Mouse (Mus musculus): ENCODE measurements around the gene Wwox. TPM values are rescaled to one million over a fixed set of nuclear protein-coding genes. Genes with fewer than 3 reads are reported as not detected.

The Wwox gene
- total and polyA plus RNA-seq, 3 experiments: 7.6 to 61.8 (median 12.2) TPM

- H3K9me3 ChIP-seq (replicated peaks; ENCODE audit: insufficient read depth, low read length): no peaks in the 10 kb centered on the region
Measured at GRCm38 (mm10) chr8:115333972-115334371, 894.5 kb downstream of the Wwox start.

GRCm38 (mm10) chr8:115336361-115336760 lies 896.9 kb downstream of the Wwox start:
- H3K9ac ChIP-seq (ENCODE audit: control insufficient read depth, low read depth, low read length, poor library complexity, severe bottlenecking): no peak overlapping the region
- no peak for TF ChIP-seq ZNF384 (IDR thresholded peaks at IDR 0.05; ENCODE audit: low read depth, low read length)
- TF ChIP-seq NRF1 (IDR thresholded peaks at IDR 0.05; ENCODE audit: insufficient read depth, low read depth, low read length, poor library complexity, severe bottlenecking): no peak
- no peak for TF ChIP-seq JUND (IDR thresholded peaks at IDR 0.05; ENCODE audit: low read depth, low read length)
- TF ChIP-seq GATA1 (IDR thresholded peaks at IDR 0.05; ENCODE audit: low read depth, low read length): no peak
- TF ChIP-seq MYC (IDR thresholded peaks at IDR 0.05; ENCODE audit: low read depth, low read length): no peak
- TF ChIP-seq USF1 (IDR thresholded peaks at IDR 0.05; ENCODE audit: low read depth, low read length): no peak
- H3K36me3 ChIP-seq (ENCODE audit: control insufficient read depth in 1 of 2, insufficient read depth in 2 of 2, low read length in 2 of 2): no peaks in the 10 kb centered on the region
- no peaks in the 10 kb centered on the region for H3K9me3 ChIP-seq (replicated peaks; ENCODE audit: insufficient read depth, low read length)
- H3K4me3 ChIP-seq (ENCODE audit: control insufficient read depth in 1 of 2, insufficient read depth in 1 of 2, low read depth in 2 of 2, low read length in 2 of 2): no peak overlapping the region
- no peak overlapping the region for H3K27ac ChIP-seq (ENCODE audit: control insufficient read depth, low read depth, low read length)
- H3K79me2 ChIP-seq (ENCODE audit: control insufficient read depth, insufficient read depth, low read length, poor library complexity): no peaks in the 10 kb centered on the region
- no peak for DNase-seq (ENCODE audit: low read depth, low spot score)
- H3K4me1 ChIP-seq (ENCODE audit: control insufficient read depth in 1 of 2, insufficient read depth in 2 of 2, low read length in 2 of 2): no peaks in the 10 kb centered on the region
- no peaks in the 10 kb centered on the region for H3K27me3 ChIP-seq (ENCODE audit: control insufficient read depth in 1 of 2, insufficient read depth in 2 of 2, low read length in 2 of 2)

More at GRCm38 (mm10) chr8:115333972-115334371, 894.5 kb downstream of the Wwox start:
- no peaks in the 10 kb centered on the region for H3K79me2 ChIP-seq (ENCODE audit: control insufficient read depth, insufficient read depth, low read length, poor library complexity)
- H3K36me3 ChIP-seq (ENCODE audit: control insufficient read depth in 1 of 2, insufficient read depth in 2 of 2, low read length in 2 of 2): no peaks in the 10 kb centered on the region
- no peak overlapping the region for H3K9ac ChIP-seq (ENCODE audit: control insufficient read depth, low read depth, low read length, poor library complexity, severe bottlenecking)
- H3K27ac ChIP-seq (ENCODE audit: control insufficient read depth, low read depth, low read length): no peak overlapping the region
- H3K4me1 ChIP-seq (ENCODE audit: control insufficient read depth in 1 of 2, insufficient read depth in 2 of 2, low read length in 2 of 2): no peaks in the 10 kb centered on the region
- no peaks in the 10 kb centered on the region for H3K27me3 ChIP-seq (ENCODE audit: control insufficient read depth in 1 of 2, insufficient read depth in 2 of 2, low read length in 2 of 2)
- no peak for TF ChIP-seq RCOR1 (IDR thresholded peaks at IDR 0.05; ENCODE audit: low read depth, low read length)
- TF ChIP-seq MAX (IDR thresholded peaks at IDR 0.05; ENCODE audit: low read length): no peak
- TF ChIP-seq EP300 (IDR thresholded peaks at IDR 0.05; ENCODE audit: low read depth in 1 of 2, low read length in 2 of 2): no peak
- no peak for TF ChIP-seq JUND (IDR thresholded peaks at IDR 0.05; ENCODE audit: low read depth, low read length)
- no peak for TF ChIP-seq GABPA (IDR thresholded peaks at IDR 0.05; ENCODE audit: low read depth, low read length)
- TF ChIP-seq SMC3 (IDR thresholded peaks at IDR 0.05; ENCODE audit: low read depth, low read length): no peak
- TF ChIP-seq POLR2A (IDR thresholded peaks at IDR 0.05; ENCODE audit: control insufficient read depth in 1 of 2, insufficient read depth in 1 of 2, low read depth in 1 of 2, low read length in 2 of 2, poor library complexity in 1 of 2): no peak
- TF ChIP-seq CHD1 (IDR thresholded peaks at IDR 0.05; ENCODE audit: low read depth, low read length): no peak
- no peak for TF ChIP-seq SIN3A (IDR thresholded peaks at IDR 0.05; ENCODE audit: low read length)
- no peak for TF ChIP-seq ETS1 (IDR thresholded peaks at IDR 0.05; ENCODE audit: low read depth, low read length)
- no peak for TF ChIP-seq GATA1 (IDR thresholded peaks at IDR 0.05; ENCODE audit: low read depth, low read length)
- TF ChIP-seq USF2 (IDR thresholded peaks at IDR 0.05; ENCODE audit: borderline replicate concordance in 1 of 2, insufficient read depth in 1 of 2, low read depth in 1 of 2, low read length in 2 of 2): no peak
- no peak for TF ChIP-seq MEF2A (IDR thresholded peaks at IDR 0.05; ENCODE audit: extremely low read depth, insufficient replicate concordance, low read depth, low read length, poor library complexity, severe bottlenecking)
- no peak for TF ChIP-seq MYC (IDR thresholded peaks at IDR 0.05; ENCODE audit: low read depth, low read length)
- no peak for TF ChIP-seq UBTF (IDR thresholded peaks at IDR 0.05; ENCODE audit: borderline replicate concordance, insufficient read depth, low read depth, low read length)
- TF ChIP-seq NRF1 (IDR thresholded peaks at IDR 0.05; ENCODE audit: insufficient read depth, low read depth, low read length, poor library complexity, severe bottlenecking): no peak
- DNase-seq (ENCODE audit: low read depth, low spot score): no peak
- no peak overlapping the region for H3K4me3 ChIP-seq (ENCODE audit: control insufficient read depth in 1 of 2, insufficient read depth in 1 of 2, low read depth in 2 of 2, low read length in 2 of 2)
